Mouse (Mus musculus) forebrain, embryonic 13.5 days (tissue): Measurements from ENCODE around the gene Pianp. TPM values are rescaled to one million over a fixed set of nuclear protein-coding genes. Genes with fewer than 3 reads are reported as not detected.
"Not testable (repeated sequence)": the region's sequence is repeated elsewhere in the genome, so short reads cannot be mapped to it uniquely, and the experiment has no call there.

Source experiments
- ATAC-seq: fragments of 200-750 bp; cut with Nextera tagmentation; 2 replicates; pipeline ENCODE4 v1.8.0; 2017
- H3K27ac ChIP-seq: fragments of 300-500 bp; sonication (generic); 2 replicates; pipeline ENCODE4 v1.5.1; 2015; ENCODE audit warnings: inconsistent platforms, mild to moderate bottlenecking, moderate library complexity
- H3K27me3 ChIP-seq: fragments of 300-500 bp; sonication (generic); 2 replicates; pipeline ENCODE4 v1.6.1; 2015; ENCODE audit warnings: mild to moderate bottlenecking, inconsistent platforms
- H3K36me3 ChIP-seq: fragments of 300-500 bp; sonication (generic); 2 replicates; pipeline ENCODE4 v1.6.1; 2015; ENCODE audit warnings: mild to moderate bottlenecking, inconsistent platforms; ENCODE audit not compliant: poor library complexity, severe bottlenecking
- H3K4me1 ChIP-seq: fragments of 300-500 bp; sonication (generic); 2 replicates; pipeline ENCODE4 v1.6.1; 2015; ENCODE audit warnings: inconsistent platforms
- H3K4me2 ChIP-seq: fragments of 300-500 bp; sonication (generic); 2 replicates; pipeline ENCODE4 v1.6.1; 2015; ENCODE audit warnings: inconsistent platforms, mild to moderate bottlenecking, moderate library complexity
- H3K4me3 ChIP-seq: fragments of 300-500 bp; sonication (generic); 2 replicates; pipeline ENCODE4 v1.5.1; 2015; ENCODE audit warnings: mild to moderate bottlenecking, inconsistent platforms
- H3K9ac ChIP-seq: fragments of 300-500 bp; sonication (generic); 2 replicates; pipeline ENCODE4 v1.6.1; 2015; ENCODE audit warnings: mild to moderate bottlenecking, inconsistent platforms
- H3K9me3 ChIP-seq: fragments of 300-500 bp; sonication (generic); replicated peaks from 2 replicates; pipeline ENCODE4 v1.6.1; 2016; ENCODE audit warnings: inconsistent platforms
- WGBS: fragments of 180-500 bp; shearing (Covaris S2); methylation state at CpG from one replicate; pipeline ENCODE4 v1.1.7; 2015; 5-methylcytosine and 5-hydroxymethylcytosine counted together
- polyA plus RNA-seq: library from polyadenylated mRNA; unstranded; fragments of >200 nt; fragmentation: Nextera tagmentation; extraction: Ambion mirVana; gene quantifications from 2 replicates; pipeline ENCODE4 v1.2.1, GENCODE M21; 2015

The Pianp gene
- polyA plus RNA-seq, 1 experiment from 2014 or later = 13.0 TPM

- Histone ChIP-seq H3K36me3 (peaks cover 34% of the 10 kb centered on the region), H3K4me2 (peak overlapping the region; percentile 93), H3K4me1 (peaks cover 42% of the 10 kb centered on the region), H3K4me3 (peak overlapping the region; percentile 72), H3K27ac (peak overlapping the region; percentile 98), H3K9ac (peak overlapping the region; percentile 92), H3K9me3 (no peaks in the 10 kb centered on the region), H3K27me3 (no peaks in the 10 kb centered on the region)
- under 1% methylated on average over 52 of the region's 78 CpGs for WGBS
- ATAC-seq = peak; percentile 83
These were observed 12.9 kb downstream of the Pianp start for GRCm38 (mm10) chr6:125009181-125010073.

- no peak for ATAC-seq
- Histone ChIP-seq H3K36me3 (peaks cover 80% of the 10 kb centered on the region), H3K27ac (no peak overlapping the region), H3K9ac (no peak overlapping the region), H3K9me3 (no peaks in the 10 kb centered on the region), H3K27me3 (no peaks in the 10 kb centered on the region), H3K4me1 (peaks cover 3% of the 10 kb centered on the region), H3K4me2 (no peak overlapping the region), H3K4me3 (no peak overlapping the region)
- WGBS = 95% methylated on average over 3 of the region's 3 CpGs
These were observed 21.2 kb downstream of the Pianp start for GRCm38 (mm10) chr6:125017682-125018081.

GRCm38 (mm10) chr6:125030532-125030931 is 34.0 kb downstream of the Pianp start:
- peaks cover 70% of the 10 kb centered on the region for H3K36me3 ChIP-seq

GRCm38 (mm10) chr6:125031604-125032003 is 35.1 kb downstream of the Pianp start:
- ATAC-seq = no peak
- Histone ChIP-seq H3K9ac (no peak overlapping the region), H3K36me3 (peaks cover 71% of the 10 kb centered on the region)

More at GRCm38 (mm10) chr6:125030532-125030931, 34.0 kb downstream of the Pianp start:
- not testable (repeated sequence) for H3K9me3 ChIP-seq, H3K27ac ChIP-seq, H3K4me2 ChIP-seq, ATAC-seq, H3K4me1 ChIP-seq, H3K27me3 ChIP-seq, H3K9ac ChIP-seq, H3K4me3 ChIP-seq
- WGBS = 45% methylated on average over 9 of the region's 9 CpGs

GRCm38 (mm10) chr6:125038666-125039065 is 42.2 kb downstream of the Pianp start:
- Histone ChIP-seq H3K4me3 (peak overlapping the region; percentile 78; the same call in 1 of the 2 replicates), H3K36me3 (peaks cover 52% of the 10 kb centered on the region), H3K9ac (no peak overlapping the region), H3K27ac (peak overlapping the region; percentile 31; the same call in 1 of the 2 replicates), H3K4me2 (peak overlapping the region; percentile 58), H3K27me3 (no peaks in the 10 kb centered on the region), H3K4me1 (peaks cover 22% of the 10 kb centered on the region), H3K9me3 (no peaks in the 10 kb centered on the region)
- ATAC-seq = no peak
- WGBS = 92% methylated on average over 4 of the region's 4 CpGs

More at GRCm38 (mm10) chr6:125031604-125032003, 35.1 kb downstream of the Pianp start:
- Histone ChIP-seq H3K4me2 (no peak overlapping the region), H3K27ac (no peak overlapping the region), H3K9me3 (no peaks in the 10 kb centered on the region), H3K4me1 (no peaks in the 10 kb centered on the region), H3K4me3 (no peak overlapping the region), H3K27me3 (no peaks in the 10 kb centered on the region)
- WGBS = 94% methylated on average over 16 of the region's 16 CpGs

- peak; percentile 7 for ATAC-seq
- Histone ChIP-seq H3K9me3 (no peaks in the 10 kb centered on the region), H3K4me2 (peak overlapping the region; percentile 58), H3K4me1 (peaks cover 22% of the 10 kb centered on the region), H3K4me3 (peak overlapping the region; percentile 78), H3K27ac (peak overlapping the region; percentile 31), H3K9ac (no peak overlapping the region; the same call in 1 of the 2 replicates), H3K27me3 (no peaks in the 10 kb centered on the region), H3K36me3 (peaks cover 52% of the 10 kb centered on the region)
- WGBS = 7% methylated on average over 8 of the region's 8 CpGs
These were observed 42.6 kb downstream of the Pianp start for GRCm38 (mm10) chr6:125039131-125039530.

- ATAC-seq = peak; percentile 96
- H3K9ac ChIP-seq = peak within 1 kb of the TSS; percentile 75
- WGBS = under 1% methylated on average over 26 of the region's 26 CpGs
- peak within 1 kb of the TSS; percentile 63 for H3K27ac ChIP-seq
- peaks cover 52% of the 10 kb centered on the region for H3K36me3 ChIP-seq
- peak within 1 kb of the TSS; percentile 78 for H3K4me3 ChIP-seq
- peak within 1 kb of the TSS; percentile 83 for H3K4me2 ChIP-seq
- H3K9me3 ChIP-seq = no peaks in the 10 kb centered on the region
- peaks cover 22% of the 10 kb centered on the region for H3K4me1 ChIP-seq
- no peaks in the 10 kb centered on the region for H3K27me3 ChIP-seq
These were observed 43.1 kb downstream of the Pianp start, which contains the start of gene Ing4 for GRCm38 (mm10) chr6:125039533-125040153. TSS of gene Ing4 (plus strand) at chr6:125039760.

- ATAC-seq = no peak
- peak overlapping the region; percentile 78 for H3K4me3 ChIP-seq
- WGBS = 18% methylated on average over 7 of the region's 7 CpGs
- H3K9me3 ChIP-seq = no peaks in the 10 kb centered on the region
- peaks cover 52% of the 10 kb centered on the region for H3K36me3 ChIP-seq
- H3K27me3 ChIP-seq = no peaks in the 10 kb centered on the region
- H3K27ac ChIP-seq = peak overlapping the region; percentile 63
- H3K9ac ChIP-seq = peak overlapping the region; percentile 75
- peak overlapping the region; percentile 83 for H3K4me2 ChIP-seq
- H3K4me1 ChIP-seq = peaks cover 22% of the 10 kb centered on the region
These were observed 43.7 kb downstream of the Pianp start for GRCm38 (mm10) chr6:125040221-125040620.

- H3K4me1 ChIP-seq = peaks cover 22% of the 10 kb centered on the region
- peak overlapping the region; percentile 83; the same call in 1 of the 2 replicates for H3K4me2 ChIP-seq
- peaks cover 51% of the 10 kb centered on the region for H3K36me3 ChIP-seq
- H3K27me3 ChIP-seq = no peaks in the 10 kb centered on the region
- no peak overlapping the region for H3K27ac ChIP-seq
- no peak for ATAC-seq
- no peak overlapping the region for H3K9ac ChIP-seq
- 93% methylated on average over 7 of the region's 7 CpGs for WGBS
- H3K9me3 ChIP-seq = no peaks in the 10 kb centered on the region
- H3K4me3 ChIP-seq = peak overlapping the region; percentile 78
These were observed 44.6 kb downstream of the Pianp start for GRCm38 (mm10) chr6:125041047-125041446.

GRCm38 (mm10) chr6:125042081-125042480 is 45.6 kb downstream of the Pianp start:
- WGBS = 94% methylated on average over 7 of the region's 7 CpGs
- ATAC-seq = no peak
- H3K27ac ChIP-seq = no peak overlapping the region
- peaks cover 22% of the 10 kb centered on the region for H3K4me1 ChIP-seq
- H3K36me3 ChIP-seq = peaks cover 51% of the 10 kb centered on the region
- H3K27me3 ChIP-seq = no peaks in the 10 kb centered on the region
- H3K4me3 ChIP-seq = no peak overlapping the region
- no peak overlapping the region for H3K4me2 ChIP-seq
- H3K9ac ChIP-seq = no peak overlapping the region
- no peaks in the 10 kb centered on the region for H3K9me3 ChIP-seq

GRCm38 (mm10) chr6:125046691-125047090 is 50.2 kb downstream of the Pianp start:
- Histone ChIP-seq H3K9me3 (no peaks in the 10 kb centered on the region), H3K36me3 (peaks cover 79% of the 10 kb centered on the region), H3K27me3 (no peaks in the 10 kb centered on the region), H3K4me1 (no peaks in the 10 kb centered on the region), H3K9ac (no peak overlapping the region), H3K4me2 (no peak overlapping the region), H3K27ac (no peak overlapping the region), H3K4me3 (no peak overlapping the region)
- peak; percentile 69 for ATAC-seq
- WGBS = 30% methylated on average over 5 of the region's 5 CpGs

GRCm38 (mm10) chr6:125049678-125050077 is 53.2 kb downstream of the Pianp start, which contains the start of gene Acrbp:
TSS of gene Acrbp (plus strand) at chr6:125049689.
- Histone ChIP-seq H3K36me3 (peaks cover 94% of the 10 kb centered on the region), H3K27ac (no peak within 1 kb of the TSS; the same call in 1 of the 2 replicates), H3K27me3 (no peaks in the 10 kb centered on the region), H3K4me1 (no peaks in the 10 kb centered on the region), H3K9ac (peak within 1 kb of the TSS; percentile 16; the same call in 1 of the 2 replicates), H3K4me3 (no peak within 1 kb of the TSS), H3K4me2 (no peak within 1 kb of the TSS), H3K9me3 (no peaks in the 10 kb centered on the region)
- WGBS = 34% methylated on average over 20 of the region's 20 CpGs
- no peak; the same call in 1 of the 2 replicates for ATAC-seq
